Mouse (Mus musculus): ENCODE data around the gene Ctdspl.

Gene Ctdspl

GRCm38 (mm10) chr9:118991750-118992585 lies 65.7 kb downstream of the Ctdspl start:
- no peak for DNase-seq

- no peak for DNase-seq
Measured at GRCm38 (mm10) chr9:118992586-118992955, 66.3 kb downstream of the Ctdspl start.

GRCm38 (mm10) chr9:118994524-118995227 lies 68.4 kb downstream of the Ctdspl start:
- DNase-seq: no peak

- no peak for DNase-seq
Measured at GRCm38 (mm10) chr9:118995539-118995938, 69.3 kb downstream of the Ctdspl start.

GRCm38 (mm10) chr9:118997241-118997640 lies 71.0 kb downstream of the Ctdspl start:
- no peak for DNase-seq

- DNase-seq: no peak
Measured at GRCm38 (mm10) chr9:119000196-119000595, 73.9 kb downstream of the Ctdspl start.

- DNase-seq: no peak
Measured at GRCm38 (mm10) chr9:119002267-119002666, 76.0 kb downstream of the Ctdspl start.

GRCm38 (mm10) chr9:119003990-119004702 lies 77.9 kb downstream of the Ctdspl start:
- DNase-seq: no peak

GRCm38 (mm10) chr9:119004703-119005076 lies 78.4 kb downstream of the Ctdspl start:
- DNase-seq: no peak

- no peak for DNase-seq
Measured at GRCm38 (mm10) chr9:119005303-119006029, 79.2 kb downstream of the Ctdspl start.

GRCm38 (mm10) chr9:119007266-119007665 lies 81.0 kb downstream of the Ctdspl start:
- no peak for DNase-seq

GRCm38 (mm10) chr9:119008871-119009270 lies 82.6 kb downstream of the Ctdspl start:
- no peak for DNase-seq

- peak; percentile 45 for DNase-seq
Measured at GRCm38 (mm10) chr9:119010156-119010710, 84.0 kb downstream of the Ctdspl start.

- no peak for DNase-seq
Measured at GRCm38 (mm10) chr9:119016785-119017507, 90.7 kb downstream of the Ctdspl start.

GRCm38 (mm10) chr9:119021731-119022130 lies 95.5 kb downstream of the Ctdspl start:
- peak; percentile 49 for DNase-seq

GRCm38 (mm10) chr9:119025263-119025662 lies 99.0 kb downstream of the Ctdspl start:
- DNase-seq: peak; percentile 67

GRCm38 (mm10) chr9:119025832-119026331 lies 99.6 kb downstream of the Ctdspl start:
- peak; percentile 74 for DNase-seq

GRCm38 (mm10) chr9:119027337-119027736 lies 101.1 kb downstream of the Ctdspl start:
- no peak for DNase-seq

GRCm38 (mm10) chr9:119028226-119029195 lies 102.3 kb downstream of the Ctdspl start:
- no peak for DNase-seq

GRCm38 (mm10) chr9:119029568-119029967 lies 103.3 kb downstream of the Ctdspl start:
- DNase-seq: peak; percentile 81
